Mouse (Mus musculus) heart, embryonic 11.5 days (tissue): ENCODE results near the gene Tob1. TPM values are rescaled to one million over a fixed set of nuclear protein-coding genes. Genes with fewer than 3 reads are reported as not detected.

ENCODE experiments used
- ATAC-seq: fragments of 200-750 bp; cut with Nextera tagmentation; replicated peaks from 2 replicates; pipeline ENCODE4 v1.8.0; 2017; ENCODE audit warnings: moderate library complexity; ENCODE audit not compliant: insufficient number of reproducible peaks, low FRiP score, low TSS enrichment
- H3K27ac ChIP-seq: fragments of 300-500 bp; sonication (generic); 2 replicates; pipeline ENCODE4 v1.5.1; 2014; ENCODE audit warnings: mild to moderate bottlenecking, low read depth, low read length
- H3K27me3 ChIP-seq: fragments of 300-500 bp; sonication (generic); 2 replicates; pipeline ENCODE4 v1.6.1; 2014; ENCODE audit warnings: mild to moderate bottlenecking, low read length, mixed read lengths; ENCODE audit not compliant: control insufficient read depth, insufficient read depth
- H3K36me3 ChIP-seq: fragments of 300-500 bp; sonication (generic); 2 replicates; pipeline ENCODE4 v1.6.1; 2014; ENCODE audit warnings: mild to moderate bottlenecking, low read length, moderate library complexity, mixed read lengths; ENCODE audit not compliant: control insufficient read depth, insufficient read depth
- H3K4me1 ChIP-seq: fragments of 300-500 bp; sonication (generic); 2 replicates; pipeline ENCODE4 v1.6.1; 2014; ENCODE audit warnings: low read length; ENCODE audit not compliant: control insufficient read depth, insufficient read depth
- H3K4me2 ChIP-seq: fragments of 300-500 bp; sonication (generic); 2 replicates; pipeline ENCODE4 v1.6.1; 2014; ENCODE audit warnings: mild to moderate bottlenecking, moderate library complexity
- H3K4me3 ChIP-seq: fragments of 300-500 bp; sonication (generic); 2 replicates; pipeline ENCODE4 v1.5.1; 2014; ENCODE audit warnings: low read depth, low read length
- H3K9ac ChIP-seq: fragments of 300-500 bp; sonication (generic); 2 replicates; pipeline ENCODE4 v1.6.1; 2014; ENCODE audit warnings: mild to moderate bottlenecking, low read depth, low read length, moderate library complexity
- H3K9me3 ChIP-seq: fragments of 300-500 bp; sonication (generic); replicated peaks from 2 replicates; pipeline ENCODE4 v1.6.1; 2016; ENCODE audit warnings: low read length; ENCODE audit not compliant: control insufficient read depth
- WGBS: fragments of 180-500 bp; shearing (Covaris S2); extraction: QIAGEN DNeasy Blood & Tissue Kit; methylation state at CpG from one replicate; pipeline ENCODE4 v1.1.7; 2014; ENCODE audit not compliant: insufficient replicate concordance; 5-methylcytosine and 5-hydroxymethylcytosine counted together
- polyA plus RNA-seq: library from polyadenylated mRNA; unstranded; fragments of >200 nt; fragmentation: Nextera tagmentation; extraction: Ambion mirVana; gene quantifications from 2 replicates; pipeline ENCODE4 v1.2.1, GENCODE M21; 2014

Gene Tob1
- polyA plus RNA-seq, 1 experiment from 2014 or later = 27.3 TPM

DNA sequence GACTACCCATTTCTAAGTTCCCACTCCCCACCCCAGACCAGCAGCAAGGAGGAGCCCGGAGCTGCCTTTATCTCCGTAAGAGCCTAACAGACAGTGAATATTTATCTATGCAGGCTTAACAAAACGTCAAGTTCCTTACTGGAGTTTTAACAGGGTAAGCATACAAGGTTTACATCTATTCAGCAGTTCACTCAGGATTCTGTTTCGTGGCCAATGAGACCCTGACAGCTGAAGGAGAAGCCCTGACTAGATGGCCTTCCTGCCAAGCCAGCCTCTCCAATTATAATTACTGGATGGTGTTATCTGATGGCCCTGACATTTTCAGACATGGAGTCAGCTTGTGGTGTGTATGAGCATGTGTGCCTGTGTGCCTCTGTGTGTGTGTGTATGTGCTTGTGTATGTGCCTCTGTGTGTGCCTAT lies 37.5 kb upstream of the Tob1 start:
- ATAC-seq = no peak
- Histone ChIP-seq H3K9ac (no peak overlapping the region), H3K27ac (no peak overlapping the region), H3K4me2 (no peak overlapping the region), H3K4me1 (peaks cover 7% of the 10 kb centered on the region), H3K4me3 (no peak overlapping the region), H3K9me3 (no peaks in the 10 kb centered on the region), H3K36me3 (no peaks in the 10 kb centered on the region), H3K27me3 (no peaks in the 10 kb centered on the region)
- 20% methylated on average over 4 of the region's 4 CpGs for WGBS

- H3K27me3 ChIP-seq = no peaks in the 10 kb centered on the region
- no peak overlapping the region for H3K4me2 ChIP-seq
- WGBS = 68% methylated on average over 7 of the region's 7 CpGs
- no peak overlapping the region for H3K4me3 ChIP-seq
- peaks cover 10% of the 10 kb centered on the region for H3K4me1 ChIP-seq
- no peak overlapping the region for H3K9ac ChIP-seq
- H3K27ac ChIP-seq = no peak overlapping the region
- no peak for ATAC-seq
- H3K9me3 ChIP-seq = no peaks in the 10 kb centered on the region
- no peaks in the 10 kb centered on the region for H3K36me3 ChIP-seq
These were observed 36.0 kb upstream of the Tob1 start for GRCm38 (mm10) chr11:94175288-94175687.

DNA sequence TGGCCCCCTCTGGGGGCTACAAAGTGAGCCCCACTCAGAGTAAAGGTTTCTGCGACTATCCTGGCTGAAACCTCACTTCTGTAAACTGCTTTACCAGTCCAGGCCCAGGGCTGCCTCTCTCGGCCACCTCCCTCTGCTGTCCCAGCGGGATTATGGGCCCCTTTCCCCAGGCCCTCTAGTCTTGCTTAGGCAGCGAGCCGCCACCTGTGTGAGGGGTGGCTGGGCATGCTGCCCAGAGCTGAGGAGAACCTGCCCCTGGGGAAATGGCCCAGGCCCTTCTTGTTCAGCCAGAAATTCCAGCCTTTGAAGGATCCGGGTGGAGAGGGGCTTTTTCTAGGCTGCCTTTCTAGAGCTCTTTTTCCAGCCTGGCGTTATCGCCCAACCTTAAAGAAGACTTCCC lies 35.6 kb upstream of the Tob1 start:
- H3K36me3 ChIP-seq = no peaks in the 10 kb centered on the region
- ATAC-seq = no peak
- no peaks in the 10 kb centered on the region for H3K27me3 ChIP-seq
- 52% methylated on average over 8 of the region's 8 CpGs for WGBS
- no peak overlapping the region for H3K4me3 ChIP-seq
- no peak overlapping the region for H3K4me2 ChIP-seq
- peaks cover 13% of the 10 kb centered on the region for H3K4me1 ChIP-seq
- H3K9ac ChIP-seq = no peak overlapping the region
- no peak overlapping the region for H3K27ac ChIP-seq
- H3K9me3 ChIP-seq = no peaks in the 10 kb centered on the region

- no peaks in the 10 kb centered on the region for H3K9me3 ChIP-seq
- H3K4me3 ChIP-seq = no peak overlapping the region
- no peak overlapping the region for H3K9ac ChIP-seq
- no peaks in the 10 kb centered on the region for H3K36me3 ChIP-seq
- H3K27ac ChIP-seq = no peak overlapping the region
- no peak overlapping the region for H3K4me2 ChIP-seq
- peaks cover 13% of the 10 kb centered on the region for H3K4me1 ChIP-seq
- no peak for ATAC-seq
- whole genome bisulfite sequencing = 63% methylated on average over 15 of the region's 15 CpGs
- H3K27me3 ChIP-seq = no peaks in the 10 kb centered on the region
These were observed 33.2 kb upstream of the Tob1 start for GRCm38 (mm10) chr11:94177841-94178585.

DNA sequence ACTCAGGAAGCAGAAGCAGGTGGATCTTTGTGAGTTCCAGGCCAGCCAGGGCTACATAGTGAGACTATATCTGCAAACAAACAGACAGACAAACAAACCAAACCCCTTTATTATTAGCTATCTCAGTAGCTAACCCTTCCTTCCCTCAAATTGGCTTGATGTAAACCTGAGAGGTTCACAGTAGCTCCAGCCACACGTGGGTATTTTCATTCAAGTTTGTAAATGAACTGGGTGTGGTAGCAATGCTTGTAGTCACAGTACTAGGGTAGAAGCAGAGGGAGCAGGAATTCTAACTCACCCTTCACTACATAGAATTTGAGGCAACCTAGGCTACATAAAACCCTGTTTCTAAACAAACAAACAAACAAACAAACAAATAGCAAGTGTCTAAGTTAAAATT lies 31.5 kb upstream of the Tob1 start:
- ATAC-seq = no peak
- Histone ChIP-seq H3K27me3 (no peaks in the 10 kb centered on the region), H3K4me3 (no peak overlapping the region), H3K4me1 (peaks cover 6% of the 10 kb centered on the region), H3K9me3 (no peaks in the 10 kb centered on the region), H3K9ac (no peak overlapping the region), H3K36me3 (no peaks in the 10 kb centered on the region), H3K4me2 (no peak overlapping the region), H3K27ac (no peak overlapping the region)
- WGBS = 20% methylated on average over 1 of the region's 1 CpGs

DNA sequence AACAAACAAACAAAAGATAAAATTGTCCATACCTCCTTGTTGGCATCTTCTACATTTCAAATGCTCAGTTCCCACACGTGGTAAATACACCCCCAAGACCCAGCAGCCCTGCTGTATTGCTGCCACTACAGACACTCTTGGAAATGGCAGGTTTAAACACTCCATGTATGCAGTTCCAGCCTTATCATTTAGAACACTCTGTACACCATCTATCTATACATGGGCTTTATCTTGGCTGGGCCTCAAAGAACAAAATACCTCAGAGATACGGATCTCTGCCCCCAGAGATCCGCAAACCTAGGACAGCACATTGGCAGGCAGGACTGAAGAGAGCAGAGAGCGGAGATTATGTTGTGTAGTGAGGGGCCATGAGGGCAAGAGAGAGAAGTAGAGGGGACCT lies 31.1 kb upstream of the Tob1 start:
- no peak for ATAC-seq
- 45% methylated on average over 4 of the region's 4 CpGs for WGBS
- no peak overlapping the region for H3K9ac ChIP-seq
- H3K27me3 ChIP-seq = no peaks in the 10 kb centered on the region
- H3K9me3 ChIP-seq = no peaks in the 10 kb centered on the region
- no peak overlapping the region for H3K27ac ChIP-seq
- no peak overlapping the region for H3K4me3 ChIP-seq
- H3K36me3 ChIP-seq = no peaks in the 10 kb centered on the region
- peaks cover 6% of the 10 kb centered on the region for H3K4me1 ChIP-seq
- H3K4me2 ChIP-seq = no peak overlapping the region

- H3K9ac ChIP-seq = no peak overlapping the region
- no peaks in the 10 kb centered on the region for H3K36me3 ChIP-seq
- H3K9me3 ChIP-seq = no peaks in the 10 kb centered on the region
- H3K4me1 ChIP-seq = peaks cover 6% of the 10 kb centered on the region
- H3K4me3 ChIP-seq = no peak overlapping the region
- H3K27me3 ChIP-seq = no peaks in the 10 kb centered on the region
- ATAC-seq = no peak
- no peak overlapping the region for H3K27ac ChIP-seq
- whole genome bisulfite sequencing = 87% methylated on average over 8 of the region's 8 CpGs
- H3K4me2 ChIP-seq = no peak overlapping the region
These were observed 29.6 kb upstream of the Tob1 start for GRCm38 (mm10) chr11:94181694-94182093.

GRCm38 (mm10) chr11:94182711-94183110 lies 28.5 kb upstream of the Tob1 start:
- Histone ChIP-seq H3K27ac (no peak overlapping the region), H3K9ac (no peak overlapping the region), H3K4me2 (no peak overlapping the region), H3K27me3 (no peaks in the 10 kb centered on the region), H3K4me1 (peaks cover 6% of the 10 kb centered on the region), H3K4me3 (no peak overlapping the region), H3K9me3 (no peaks in the 10 kb centered on the region), H3K36me3 (no peaks in the 10 kb centered on the region)
- WGBS = 90% methylated on average over 4 of the region's 4 CpGs
- no peak for ATAC-seq

DNA sequence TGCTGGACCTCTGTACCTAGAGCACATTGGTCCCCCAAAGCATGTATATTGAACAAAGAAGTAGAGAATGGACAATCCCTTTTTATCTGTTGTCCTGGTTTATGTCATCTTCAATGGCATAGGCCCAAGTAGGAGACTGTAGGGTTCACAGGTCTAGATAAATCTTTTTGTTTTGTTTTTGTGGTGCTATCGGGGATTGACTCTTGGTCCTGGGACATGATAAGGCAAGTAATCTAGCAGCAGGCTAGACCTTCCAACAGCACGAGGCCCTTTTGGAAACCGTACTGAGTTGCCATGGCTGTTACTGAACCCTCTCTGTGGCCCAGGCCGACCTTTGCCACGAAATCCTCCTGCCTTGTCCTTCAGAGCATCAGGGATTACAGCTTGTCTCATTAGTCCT lies 28.1 kb upstream of the Tob1 start:
- H3K27ac ChIP-seq = no peak overlapping the region
- no peaks in the 10 kb centered on the region for H3K36me3 ChIP-seq
- ATAC-seq = no peak
- 78% methylated on average over 5 of the region's 5 CpGs for WGBS
- peaks cover 6% of the 10 kb centered on the region for H3K4me1 ChIP-seq
- no peaks in the 10 kb centered on the region for H3K9me3 ChIP-seq
- no peaks in the 10 kb centered on the region for H3K27me3 ChIP-seq
- no peak overlapping the region for H3K4me2 ChIP-seq
- H3K4me3 ChIP-seq = no peak overlapping the region
- H3K9ac ChIP-seq = no peak overlapping the region
